Mouse (Mus musculus) gastrocnemius, adult 2 months (tissue): ENCODE results near the gene 1700025G04Rik. TPM values are rescaled to one million over a fixed set of nuclear protein-coding genes. Genes with fewer than 3 reads are reported as not detected.

Experiments
- DNase-seq: peaks from one replicate; pipeline ENCODE4 v3.0.0; 2022
- H3K27ac ChIP-seq: fragments of 200-600 bp; 2 replicates; pipeline ENCODE4 v1.8.1; 2022; ENCODE audit warnings: mild to moderate bottlenecking
- H3K4me3 ChIP-seq: fragments of 200-600 bp; 2 replicates; pipeline ENCODE4 v1.8.1; 2022; ENCODE audit warnings: mild to moderate bottlenecking, moderate library complexity
- CTCF ChIP-seq: fragments of 200-600 bp; IDR thresholded peaks from 2 replicates; pipeline ENCODE4 v1.8.1; 2022; ENCODE audit warnings: antibody characterized with exemption, mild to moderate bottlenecking, moderate library complexity
- intact Hi-C: fragments of 180-260 bp; cut with DNase I; formaldehyde crosslinking; loops from one replicate; pipeline ENCODE4 v1.15.1; 2025
- total RNA-seq, 2 experiments: library from RNA; stranded (reverse); gene quantifications; 2 replicates each; pipeline ENCODE4 v1.2.3; 2021

The 1700025G04Rik gene
- total RNA-seq, 2 experiments from 2014 or later: 66.2 to 72.2 TPM

DNA sequence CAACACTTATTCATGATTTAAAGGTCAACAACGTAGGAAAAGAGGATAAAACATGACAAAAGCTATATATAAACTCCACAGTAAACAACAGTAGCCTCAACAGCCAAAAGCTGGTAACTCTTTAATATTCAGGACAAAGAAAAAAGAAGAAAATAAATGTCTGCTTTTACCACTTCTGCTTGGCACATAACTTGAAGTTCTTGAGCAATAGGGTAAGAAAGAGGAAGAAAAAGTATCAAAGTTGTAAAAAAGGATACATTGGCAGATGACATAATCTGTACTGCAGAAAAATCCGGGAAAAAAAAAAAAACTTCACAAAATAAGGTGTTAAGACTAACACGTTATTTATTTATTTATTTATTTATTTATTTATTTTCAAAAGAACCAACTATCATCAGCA is 131.5 kb downstream of the 1700025G04Rik start:
- intact Hi-C loops: no loop called here
- H3K27ac ChIP-seq: peak overlapping the region; percentile 46; the same call in 1 of the 2 replicates
- no peak for DNase-seq
- TF ChIP-seq CTCF: no peak
- H3K4me3 ChIP-seq: no peak overlapping the region

DNA sequence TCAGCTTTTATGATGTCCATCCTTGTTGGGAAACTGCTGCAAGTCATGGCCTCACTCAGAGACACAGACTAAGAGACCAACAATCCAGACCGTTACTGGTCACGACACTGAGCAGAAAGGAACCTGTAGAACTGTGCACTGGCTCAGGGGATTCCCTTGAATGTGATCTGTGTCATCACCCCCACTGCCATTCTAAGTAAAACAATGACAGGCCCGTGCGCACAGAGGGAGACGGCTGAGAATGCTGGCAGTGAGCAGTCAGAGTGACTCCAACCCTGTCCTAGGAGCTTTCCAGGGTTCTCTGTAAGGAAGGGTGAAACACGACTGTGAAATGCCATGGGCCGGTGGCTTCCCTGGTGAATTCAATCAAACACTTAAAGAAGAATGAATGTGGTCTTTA is 132.3 kb downstream of the 1700025G04Rik start:
- no peak for TF ChIP-seq CTCF
- no peak for DNase-seq
- intact Hi-C loops: no loop called here
- Histone ChIP-seq H3K4me3 (no peak overlapping the region), H3K27ac (peak overlapping the region; percentile 46)

DNA sequence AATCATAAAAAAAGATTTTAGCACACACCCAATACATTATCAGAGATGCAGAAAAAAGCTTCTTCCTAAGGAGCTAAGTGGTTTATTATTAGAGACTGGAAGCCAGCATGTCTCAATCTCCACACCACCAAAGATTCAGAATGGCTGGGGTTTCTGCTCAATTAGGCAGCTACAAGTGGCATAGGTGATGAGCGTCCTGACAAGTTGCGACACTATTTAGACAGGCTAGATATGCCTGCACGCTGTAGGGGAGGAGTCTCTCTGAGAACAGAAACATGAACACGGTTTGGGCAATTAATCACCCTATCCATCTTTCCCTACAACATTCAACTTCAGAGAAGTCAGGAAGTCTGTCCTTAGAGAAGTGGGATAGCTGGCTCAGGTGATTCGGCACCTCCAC is 134.1 kb downstream of the 1700025G04Rik start:
- TF ChIP-seq CTCF: no peak
- Histone ChIP-seq H3K27ac (no peak overlapping the region), H3K4me3 (no peak overlapping the region)
- intact Hi-C loops: no loop called here
- DNase-seq: no peak

DNA sequence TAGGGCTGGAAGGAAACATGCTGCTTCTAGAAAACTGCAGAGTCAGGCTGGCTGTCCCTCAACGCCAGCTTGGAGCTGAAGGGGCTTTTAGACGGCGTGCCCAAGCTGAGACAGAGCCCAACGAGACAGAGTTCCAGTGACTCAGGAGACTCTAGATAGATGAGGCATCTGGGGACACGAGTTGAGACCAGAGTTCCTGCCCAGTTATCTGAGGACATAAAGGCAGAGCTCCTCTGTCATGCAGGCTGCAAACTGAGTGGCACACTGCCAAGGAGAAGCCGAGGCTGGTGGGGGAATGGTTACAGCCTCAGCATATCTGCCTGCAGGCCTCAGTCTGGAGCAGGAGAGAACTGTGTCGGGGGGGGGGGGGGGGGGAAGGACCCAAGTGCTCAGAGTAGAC is 136.4 kb downstream of the 1700025G04Rik start:
- TF ChIP-seq CTCF: no peak
- Histone ChIP-seq H3K27ac (peak overlapping the region; percentile 72), H3K4me3 (peak overlapping the region; percentile 21)
- intact Hi-C loops: no loop called here
- peak; percentile 90 for DNase-seq

DNA sequence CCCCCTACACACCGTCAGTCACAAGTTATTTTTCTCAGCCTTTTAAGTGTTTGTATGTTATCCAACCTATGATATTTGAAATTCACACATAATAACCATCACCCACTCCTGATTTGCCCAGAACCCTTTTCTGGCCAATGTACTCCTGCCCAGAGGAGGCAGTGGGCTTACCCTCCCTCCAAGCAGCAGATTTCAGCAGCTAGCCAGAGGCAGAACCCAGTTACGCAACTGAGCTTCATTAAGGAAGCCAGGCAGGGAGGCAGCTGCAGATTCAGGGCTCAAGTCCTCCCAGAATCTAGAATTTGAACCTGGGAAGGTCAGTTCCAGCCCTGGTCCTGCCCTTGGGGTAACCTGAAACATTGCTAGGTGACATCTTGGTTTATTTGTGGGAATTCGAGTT is 141.9 kb downstream of the 1700025G04Rik start:
- DNase-seq: peak; percentile 64
- TF ChIP-seq CTCF: no peak
- H3K27ac ChIP-seq: peak overlapping the region; percentile 85
- intact Hi-C loops: loop anchor here (5.0 kb wide), 1 partner anchor 56 kb away; no protein-coding TSS in a partner anchor
- peak overlapping the region; percentile 62 for H3K4me3 ChIP-seq

DNA sequence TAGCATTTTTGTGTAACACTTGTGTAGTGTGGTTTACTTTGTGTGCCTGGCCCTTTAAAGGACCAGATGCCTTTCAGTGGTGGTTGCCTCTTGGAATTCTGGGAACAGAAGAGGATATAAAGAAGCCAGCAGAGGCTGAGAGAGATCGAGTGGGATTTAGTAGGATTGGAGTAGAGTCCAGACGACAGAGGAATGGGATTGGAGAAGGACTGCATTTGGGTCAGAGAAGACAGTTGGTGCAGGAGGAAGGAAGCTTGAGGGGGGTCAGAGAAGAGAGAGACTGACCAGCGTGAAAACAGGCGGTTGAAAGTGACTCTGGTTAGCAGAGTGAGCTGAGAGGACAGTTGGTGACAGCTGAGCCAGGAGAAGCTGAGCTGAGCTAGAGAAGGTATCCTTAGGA is 142.4 kb downstream of the 1700025G04Rik start:
- peak overlapping the region; percentile 62 for H3K4me3 ChIP-seq
- TF ChIP-seq CTCF: no peak
- DNase-seq: peak; percentile 26
- peak overlapping the region; percentile 85 for H3K27ac ChIP-seq
- intact Hi-C loops: loop anchor here (5.0 kb wide), 1 partner anchor 55 kb away; no protein-coding TSS in a partner anchor

DNA sequence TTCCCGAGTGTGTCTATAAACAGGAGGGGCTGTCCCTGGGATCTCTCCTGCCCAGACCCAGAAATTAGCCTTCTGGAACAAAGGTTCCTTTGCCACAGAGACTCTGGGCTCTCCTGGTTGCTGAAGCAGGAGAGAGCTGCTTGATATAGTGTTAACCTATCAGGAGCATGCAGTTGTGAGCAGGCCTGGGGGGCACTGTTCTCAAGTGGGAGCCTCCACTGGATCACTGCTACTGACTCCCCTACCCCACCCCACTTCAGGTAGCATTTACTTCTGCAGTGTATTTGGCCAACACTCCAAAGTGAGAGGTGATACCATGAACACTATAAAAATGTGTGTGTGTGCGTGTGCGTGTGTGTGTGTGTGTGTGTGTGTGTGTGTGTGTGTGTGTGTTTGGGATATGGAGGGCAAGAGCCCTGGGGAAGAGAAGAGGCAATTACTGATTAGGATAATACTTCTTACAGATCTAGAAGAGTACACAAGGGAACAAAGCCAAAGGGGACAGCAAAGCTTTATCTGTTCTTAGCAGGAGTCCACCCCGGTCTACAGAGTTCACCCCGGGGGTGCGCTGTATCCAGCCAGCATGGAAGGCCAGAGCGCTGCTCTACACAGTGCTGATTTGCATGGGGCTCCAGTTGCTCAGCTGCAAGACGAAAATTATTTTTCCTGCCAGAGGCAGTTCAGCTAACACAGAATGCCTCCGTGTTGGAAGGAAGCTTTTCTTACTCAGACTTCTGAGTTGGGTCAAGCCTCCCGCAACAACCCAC is 145.3 kb downstream of the 1700025G04Rik start:
- TF ChIP-seq CTCF: no peak
- H3K27ac ChIP-seq: peak overlapping the region; percentile 57
- intact Hi-C loops: loop anchor here (5.0 kb wide), 1 partner anchor 52 kb away; no protein-coding TSS in a partner anchor
- H3K4me3 ChIP-seq: no peak overlapping the region
- peak; percentile 41 for DNase-seq

DNA sequence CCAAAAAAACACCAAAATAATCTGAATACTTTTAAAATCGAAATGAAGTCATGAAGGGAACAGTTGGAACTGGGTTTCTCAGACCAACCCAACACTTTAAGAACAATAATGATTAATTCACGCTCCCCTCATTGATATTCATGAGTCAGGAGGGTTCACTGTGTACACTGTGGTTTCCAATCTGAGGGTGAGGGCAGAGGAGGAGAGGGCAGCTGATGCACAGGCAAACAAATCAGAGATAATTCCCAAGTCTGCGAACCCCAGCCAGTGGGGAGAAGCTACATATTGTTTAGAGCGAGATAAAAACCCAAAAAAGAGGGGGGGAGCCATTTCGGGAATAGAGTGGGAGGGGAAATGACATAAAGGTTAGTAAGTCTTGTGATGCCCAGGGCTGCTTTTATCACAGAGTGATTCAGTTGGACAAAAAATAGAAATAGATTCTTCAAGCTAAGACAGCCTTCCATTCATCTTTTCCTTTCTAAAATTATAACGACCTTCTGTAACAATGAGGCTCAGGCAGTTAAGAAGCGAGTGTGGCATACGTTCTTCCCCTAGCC is 146.2 kb downstream of the 1700025G04Rik start:
- Histone ChIP-seq H3K27ac (no peak overlapping the region), H3K4me3 (no peak overlapping the region)
- no peak for DNase-seq
- TF ChIP-seq CTCF: no peak
- intact Hi-C loops: no loop called here

DNA sequence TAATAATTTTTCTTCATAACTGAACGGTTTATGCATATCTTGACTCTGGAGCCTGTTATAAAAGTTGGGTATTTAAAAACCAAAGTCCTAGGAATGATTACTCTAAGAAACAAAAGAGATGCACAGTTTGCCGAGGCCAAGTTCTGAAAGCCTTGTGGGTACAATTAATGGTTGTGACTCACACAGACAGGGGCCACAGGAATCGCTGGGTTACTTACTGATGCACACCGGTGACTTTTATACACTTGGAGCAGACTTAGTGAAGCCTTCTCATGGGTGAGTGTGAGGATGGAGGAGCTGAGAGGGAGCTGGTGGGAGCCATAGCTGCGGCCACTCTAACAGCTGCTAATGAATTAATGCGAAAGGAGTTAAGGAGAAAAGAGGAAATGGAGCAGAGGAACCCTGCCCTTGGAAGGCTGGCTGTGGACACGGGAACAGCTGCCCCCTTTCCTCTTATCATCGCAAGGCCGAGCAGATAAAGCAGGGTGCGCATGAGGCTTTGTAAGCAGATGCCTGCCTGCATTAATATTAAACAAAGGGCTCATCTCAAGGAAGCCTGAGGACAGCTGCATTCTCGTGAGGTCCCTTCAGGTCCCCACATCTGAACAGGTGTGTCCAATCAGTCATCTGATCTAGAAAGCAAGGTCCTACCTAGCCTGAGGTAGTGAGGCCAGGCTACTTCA is 146.8 kb downstream of the 1700025G04Rik start:
- intact Hi-C loops: no loop called here
- TF ChIP-seq CTCF: no peak
- Histone ChIP-seq H3K27ac (peak overlapping the region; percentile 31; the same call in 1 of the 2 replicates), H3K4me3 (no peak overlapping the region)
- DNase-seq: no peak

DNA sequence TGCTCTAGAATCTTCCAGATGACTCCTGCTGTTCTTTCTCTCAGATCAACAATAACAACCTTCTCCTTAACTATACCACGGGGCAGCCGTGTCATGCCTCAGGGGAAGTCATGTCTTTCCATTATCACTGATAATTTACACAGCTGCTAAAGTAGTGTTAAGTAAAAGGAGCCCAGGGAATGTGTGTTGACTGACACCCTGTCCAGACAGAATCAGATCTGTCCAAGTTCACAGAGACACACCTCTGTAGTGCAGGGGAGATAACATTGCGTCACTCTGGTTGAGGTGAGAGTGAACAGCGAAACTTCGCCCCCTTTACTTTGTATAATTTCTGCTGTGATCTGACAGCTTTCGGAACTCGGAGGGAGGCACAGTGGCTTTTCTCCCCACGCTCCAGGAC is 149.9 kb downstream of the 1700025G04Rik start:
- intact Hi-C loops: no loop called here
- H3K27ac ChIP-seq: 0 out of 2 replicates have a peak overlapping the region, but pooled peaks have one; percentile 12
- TF ChIP-seq CTCF: no peak
- no peak for DNase-seq
- H3K4me3 ChIP-seq: no peak overlapping the region

DNA sequence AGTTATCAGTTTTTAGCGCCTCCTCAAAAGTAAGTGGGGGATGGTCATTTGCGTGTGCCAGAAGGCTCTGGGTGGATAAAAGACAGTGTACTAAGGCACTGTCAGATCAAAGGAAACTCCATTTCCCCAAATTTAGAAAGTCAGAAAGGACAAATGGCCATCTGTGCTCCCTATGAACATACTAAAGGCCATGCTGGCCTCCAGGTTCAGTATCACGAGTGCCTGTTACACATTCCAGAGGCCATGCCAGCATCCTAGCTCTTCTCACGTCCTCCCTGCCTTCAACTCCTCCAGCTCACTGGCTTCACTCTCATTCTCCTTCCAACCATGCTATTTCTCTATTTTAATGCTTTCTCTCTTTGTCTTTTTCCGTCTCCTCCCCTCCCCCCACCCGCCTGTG is 150.4 kb downstream of the 1700025G04Rik start:
- H3K4me3 ChIP-seq: no peak overlapping the region
- H3K27ac ChIP-seq: no peak overlapping the region
- DNase-seq: no peak
- TF ChIP-seq CTCF: no peak
- intact Hi-C loops: no loop called here

DNA sequence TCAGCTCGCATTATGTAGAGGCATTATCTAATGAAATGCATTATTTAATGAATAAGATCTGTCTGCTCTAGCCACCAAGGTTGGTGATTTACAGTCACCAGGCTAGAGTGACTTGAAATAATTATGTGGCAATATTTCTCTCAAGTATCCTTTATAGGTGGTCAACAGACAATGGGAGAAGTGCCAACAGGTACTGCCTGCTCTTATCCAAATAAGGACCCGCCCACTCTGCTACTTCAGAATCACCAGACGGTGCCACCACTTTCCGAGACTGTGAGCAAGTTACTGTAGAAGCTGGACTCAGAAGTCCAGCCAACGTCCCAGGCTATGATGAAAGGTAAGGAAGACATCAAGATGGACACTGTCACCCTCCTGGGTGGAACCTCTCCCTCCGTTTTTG is 156.3 kb downstream of the 1700025G04Rik start:
- Histone ChIP-seq H3K27ac (no peak overlapping the region), H3K4me3 (no peak overlapping the region)
- TF ChIP-seq CTCF: no peak
- intact Hi-C loops: no loop called here
- DNase-seq: no peak

DNA sequence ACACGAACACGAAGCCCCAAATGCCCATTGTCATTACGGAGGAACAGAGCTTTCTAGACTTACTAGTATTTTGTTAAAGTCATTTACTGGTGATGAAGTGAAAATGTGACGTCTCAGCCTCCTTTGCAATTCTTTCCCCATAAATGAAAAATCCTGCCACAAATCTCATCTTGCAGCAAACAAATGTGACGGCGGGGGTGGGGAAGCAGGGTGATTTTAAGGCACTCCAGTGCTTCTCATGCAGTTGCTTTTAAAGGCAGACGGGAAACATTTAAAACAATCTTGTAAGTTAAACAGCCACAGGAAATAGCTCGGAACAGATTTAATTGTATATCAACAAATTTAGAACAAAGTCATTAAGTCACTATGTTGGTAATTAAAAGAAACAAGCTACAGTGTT is 163.1 kb downstream of the 1700025G04Rik start:
- no peak for DNase-seq
- TF ChIP-seq CTCF: no peak
- no peak overlapping the region; the same call in 1 of the 2 replicates for H3K4me3 ChIP-seq
- intact Hi-C loops: loop anchor here (10.0 kb wide), 1 partner anchor 358 kb away; no protein-coding TSS in a partner anchor
- H3K27ac ChIP-seq: no peak overlapping the region
